In genomic region chr2:115597017-115597416, GRCm38 (mm10) we compare ENCODE assay signal across 22 mouse cellular contexts. TPM values are rescaled to one million over a fixed set of nuclear protein-coding genes. Genes with fewer than 3 reads are reported as not detected.
DNase-seq lines count a peak whose midpoint lies in the region; ATAC-seq and TF ChIP-seq lines count a peak whose summit lies in the region.
"Had no signal": no experiment of that assay in that cellular context is flagged by ENCODE, and none has a peak within 500 bp of the region (broad histone marks: within the 10 kb centered on the region; RNA-seq: fewer than 3 reads in every experiment).

No protein-coding gene starts in this region.

- TF ChIP-seq CTCF in hindbrain, postnatal 0 days (IDR thresholded peaks at IDR 0.05; ENCODE audit: low read depth), result no peak

- no peaks in the 10 kb centered on the region for H3K36me3 ChIP-seq in midbrain, embryonic 12.5 days
- no peaks in the 10 kb centered on the region for H3K36me3 ChIP-seq in midbrain, embryonic 15.5 days (replicated peaks)
- H3K36me3 ChIP-seq in hindbrain, embryonic 11.5 days (ENCODE audit: control insufficient read depth, insufficient read depth, low read length), result no peaks in the 10 kb centered on the region
- H3K36me3 ChIP-seq in hindbrain, postnatal 0 days (ENCODE audit: insufficient read depth, low read length), result no peaks in the 10 kb centered on the region
- H3K36me3 ChIP-seq: heart, embryonic 10.5 days; limb, embryonic 13.5 days; liver, embryonic 12.5 days had no signal

- no peaks in the 10 kb centered on the region for H3K27me3 ChIP-seq in midbrain, embryonic 12.5 days
- no peaks in the 10 kb centered on the region for H3K27me3 ChIP-seq in midbrain, embryonic 15.5 days (replicated peaks)
- H3K27me3 ChIP-seq in hindbrain, embryonic 11.5 days (ENCODE audit: control insufficient read depth, insufficient read depth, low read length), result no peaks in the 10 kb centered on the region
- H3K27me3 ChIP-seq in hindbrain, postnatal 0 days (ENCODE audit: insufficient read depth, low read length), result no peaks in the 10 kb centered on the region
- H3K27me3 ChIP-seq: forebrain, embryonic 13.5 days; liver, embryonic 12.5 days had no signal

- H3K9me3 ChIP-seq in midbrain, embryonic 12.5 days, result no peaks in the 10 kb centered on the region
- no peaks in the 10 kb centered on the region for H3K9me3 ChIP-seq in midbrain, embryonic 15.5 days
- no peaks in the 10 kb centered on the region for H3K9me3 ChIP-seq in hindbrain, embryonic 11.5 days (ENCODE audit: control insufficient read depth, low read length)
- no peaks in the 10 kb centered on the region for H3K9me3 ChIP-seq in hindbrain, postnatal 0 days (ENCODE audit: low read length)
- H3K9me3 ChIP-seq: forebrain, embryonic 13.5 days; heart, embryonic 10.5 days; limb, embryonic 13.5 days; liver, embryonic 12.5 days had no signal

- peak; percentile 49 to 73 for DNase-seq in cerebellum, postnatal 10 days
- peak; percentile 31 for DNase-seq in hindbrain, embryonic 11.5 days (ENCODE audit: low spot score)
- peak; percentile 47 for DNase-seq in hindbrain, postnatal 0 days (ENCODE audit: low spot score)
- DNase-seq in urinary bladder, postnatal 36 days (ENCODE audit: low spot score in 2 of 2), result no peak
- DNase-seq: adrenal gland, postnatal 10 days; cerebellum, adult 9-10 months; kidney, adult 9 months; kidney, postnatal 14 days; lung, adult 18-20 months; lung, postnatal 14 days; thymus, adult 18-20 months; thymus, postnatal 36 days had no signal

- peaks cover 14% of the 10 kb centered on the region for H3K4me1 ChIP-seq in midbrain, embryonic 12.5 days
- H3K4me1 ChIP-seq in midbrain, embryonic 15.5 days, result peaks cover 7% of the 10 kb centered on the region
- peaks cover 2% of the 10 kb centered on the region; the same call in 1 of the 2 replicates for H3K4me1 ChIP-seq in hindbrain, embryonic 11.5 days (replicated peaks; ENCODE audit: control insufficient read depth, insufficient read depth, low read length)
- 0 out of 2 replicates have a peak, but pooled peaks cover 9% of the 10 kb centered on the region for H3K4me1 ChIP-seq in hindbrain, postnatal 0 days (ENCODE audit: insufficient read depth, low read length)
- H3K4me1 ChIP-seq: liver, embryonic 12.5 days had no signal

- H3K4me3 ChIP-seq in midbrain, embryonic 12.5 days, result no peak overlapping the region
- no peak overlapping the region for H3K4me3 ChIP-seq in midbrain, embryonic 15.5 days
- H3K4me3 ChIP-seq in hindbrain, embryonic 11.5 days (ENCODE audit: low read depth, low read length), result no peak overlapping the region
- H3K4me3 ChIP-seq in hindbrain, postnatal 0 days (ENCODE audit: low read length), result no peak overlapping the region
- H3K4me3 ChIP-seq: forebrain, embryonic 13.5 days; heart, embryonic 10.5 days; layer of hippocampus, adult 2 months; limb, embryonic 13.5 days; liver, embryonic 12.5 days had no signal

- WGBS in midbrain, embryonic 12.5 days, result 66% methylated on average over 10 of the region's 10 CpGs
- 61% methylated on average over 10 of the region's 10 CpGs for WGBS in midbrain, embryonic 15.5 days
- 48% methylated on average over 10 of the region's 10 CpGs for WGBS in hindbrain, embryonic 11.5 days
- 26% methylated on average over 10 of the region's 10 CpGs for WGBS in hindbrain, postnatal 0 days

- ATAC-seq in cerebellum, adult (ENCODE audit: insufficient number of reproducible peaks, low FRiP score, low TSS enrichment), result no peak
- ATAC-seq in midbrain, embryonic 12.5 days (ENCODE audit: low FRiP score, low read depth), result no peak
- no peak for ATAC-seq in midbrain, embryonic 15.5 days (replicated peaks)
- ATAC-seq in hindbrain, embryonic 11.5 days (ENCODE audit: low FRiP score), result peak; percentile 72
- 0 out of 2 replicates have a peak, but pooled peaks have one; percentile 49 for ATAC-seq in hindbrain, postnatal 0 days
- ATAC-seq in granulocyte monocyte progenitor cell, adult 5-6 weeks (replicated peaks; ENCODE audit: poor library complexity, severe bottlenecking), result no peak
- ATAC-seq: forebrain, embryonic 13.5 days; intestine, embryonic 16.5 days; liver, embryonic 12.5 days had no signal

- no peak overlapping the region for H3K9ac ChIP-seq in midbrain, embryonic 12.5 days (replicated peaks)
- H3K9ac ChIP-seq in midbrain, embryonic 15.5 days, result no peak overlapping the region
- no peak overlapping the region for H3K9ac ChIP-seq in hindbrain, embryonic 11.5 days (ENCODE audit: low read depth, low read length)
- no peak overlapping the region for H3K9ac ChIP-seq in hindbrain, postnatal 0 days (replicated peaks; ENCODE audit: low read length)
- H3K9ac ChIP-seq: forebrain, embryonic 13.5 days; limb, embryonic 13.5 days; liver, embryonic 12.5 days had no signal

- H3K27ac ChIP-seq in midbrain, embryonic 12.5 days (replicated peaks), result 0 out of 2 replicates have a peak overlapping the region, but pooled peaks have one; percentile 3
- no peak overlapping the region for H3K27ac ChIP-seq in midbrain, embryonic 15.5 days
- H3K27ac ChIP-seq in hindbrain, embryonic 11.5 days (ENCODE audit: low read depth, low read length), result peak overlapping the region; percentile 36; the same call in 1 of the 2 replicates
- peak overlapping the region; percentile 16; the same call in 1 of the 2 replicates for H3K27ac ChIP-seq in hindbrain, postnatal 0 days
- H3K27ac ChIP-seq: forebrain, embryonic 13.5 days; heart, embryonic 10.5 days; layer of hippocampus, adult 2 months; limb, embryonic 13.5 days; liver, embryonic 12.5 days had no signal

- H3K4me2 ChIP-seq in midbrain, embryonic 12.5 days (replicated peaks), result no peak overlapping the region
- H3K4me2 ChIP-seq in midbrain, embryonic 15.5 days, result no peak overlapping the region
- H3K4me2 ChIP-seq in hindbrain, embryonic 11.5 days (replicated peaks; ENCODE audit: low read depth, low read length), result no peak overlapping the region
- no peak overlapping the region for H3K4me2 ChIP-seq in hindbrain, postnatal 0 days (ENCODE audit: low read depth, low read length)
- H3K4me2 ChIP-seq: forebrain, embryonic 13.5 days; limb, embryonic 13.5 days; liver, embryonic 12.5 days had no signal

RNA-seq across cellular contexts. Expression of gene BC052040, which starts 15.5 kb away (rescaled TPM):
- 18.1 and 18.7 TPM in 2 replicates for polyA plus RNA-seq in midbrain, embryonic 12.5 days (2016; fragmentation: Nextera tagmentation; extraction: Ambion mirVana)
- polyA plus RNA-seq in midbrain, embryonic 15.5 days (2015; fragmentation: Nextera tagmentation; extraction: Ambion mirVana), result 17.3 and 19.6 TPM in 2 replicates
- polyA plus RNA-seq in hindbrain, embryonic 11.5 days (2014; fragmentation: Nextera tagmentation; extraction: Ambion mirVana), result 21.7 and 24.2 TPM in 2 replicates
- 11.7 and 14.3 TPM in 2 replicates for total RNA-seq in hindbrain, postnatal 0 days (2014; rRNA removed)
- 11.2 and 13.7 TPM in 2 replicates for polyA plus RNA-seq in hindbrain, postnatal 0 days (2015; fragmentation: Nextera tagmentation; extraction: Ambion mirVana)
- 10.1 and 16.0 TPM in 2 replicates for total RNA-seq in granulocyte monocyte progenitor cell, adult 5-6 weeks (2014; fragmentation: Nextera tagmentation)
- 3.8 and 5.5 TPM in 2 replicates for total RNA-seq in granulocyte monocyte progenitor cell, adult 5-6 weeks (2017)

Comparison
In these comparisons a context has a peak if more than half of its experiments do, and no peak if none do; other contexts are left out.
1. DNase-seq: peak in cerebellum, postnatal 10 days (2 of 2), hindbrain, embryonic 11.5 days (single experiment) and hindbrain, postnatal 0 days (single experiment); none in urinary bladder, postnatal 36 days (0 of 2).
2. ATAC-seq: peak in hindbrain, embryonic 11.5 days (single experiment) and hindbrain, postnatal 0 days (single experiment); none in cerebellum, adult (single experiment), midbrain, embryonic 12.5 days (single experiment), midbrain, embryonic 15.5 days (single experiment) and granulocyte monocyte progenitor cell, adult 5-6 weeks (single experiment).